Mouse (Mus musculus) megakaryocyte progenitor cell, adult 5-6 weeks (primary cell): Measurements from ENCODE around the gene Echs1. TPM values are rescaled to one million over a fixed set of nuclear protein-coding genes. Genes with fewer than 3 reads are reported as not detected.
A peak's percentile ranks its signal among the peaks of the same experiment; 100 is the strongest.

Source experiments
- ATAC-seq: replicated peaks from 2 replicates; pipeline ENCODE4 v1.8.0; 2016; ENCODE audit warnings: mild to moderate bottlenecking, moderate TSS enrichment, inconsistent platforms; ENCODE audit not compliant: poor library complexity
- total RNA-seq, 2 experiments: library from RNA; stranded (forward) in 1 of 2; stranded (reverse) in 1 of 2; fragments of 157-497, 149-512 nt in 1 of 2; fragments of 200-1000 nt in 1 of 2; gene quantifications; 2 replicates each; pipeline versions ENCODE4 v1.2.3 to v1.2.4; 2015 to 2017

The Echs1 gene
- total RNA-seq (2015) (108 and 109 TPM in 2 replicates), total RNA-seq (2017) (95.5 and 147 TPM in 2 replicates)

DNA sequence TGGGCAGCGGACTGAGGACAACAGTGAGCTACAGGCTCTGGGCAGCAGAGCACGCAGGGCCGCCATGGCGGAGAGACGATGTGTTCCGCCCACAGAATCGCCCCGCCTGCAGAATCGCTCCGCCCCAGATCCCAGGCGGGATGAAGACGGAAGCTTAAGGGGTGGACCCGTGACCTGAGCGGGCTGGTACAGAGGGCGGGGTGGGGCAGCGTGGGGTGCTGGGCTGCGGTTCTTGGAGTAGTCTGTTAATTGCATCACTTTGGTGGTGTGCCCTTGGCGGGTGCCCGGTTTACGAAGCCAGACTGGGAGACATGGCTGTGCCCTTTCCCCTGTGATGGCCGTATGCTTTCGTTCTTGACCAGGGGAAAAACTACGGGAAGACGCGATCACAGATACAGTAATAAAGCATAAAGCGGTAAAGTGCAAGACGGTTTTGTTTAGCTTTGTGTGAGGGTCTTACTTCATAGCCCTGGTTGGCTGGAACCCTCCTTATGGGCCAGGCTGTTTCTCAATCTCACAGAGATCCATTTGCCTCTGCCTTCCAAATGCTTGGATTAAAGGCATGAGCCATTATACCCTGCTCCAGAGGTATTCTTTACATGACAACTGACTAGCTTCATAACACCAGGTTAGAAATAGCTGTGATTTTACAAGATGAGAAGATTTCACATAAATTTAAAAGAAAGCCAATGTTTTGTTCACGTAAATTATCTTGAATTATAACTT, at the start of gene Echs1:
Gene Echs1 (minus strand): TSS at position 148 of the 726 bp plus-strand sequence.
- peak; percentile 89 for ATAC-seq

DNA sequence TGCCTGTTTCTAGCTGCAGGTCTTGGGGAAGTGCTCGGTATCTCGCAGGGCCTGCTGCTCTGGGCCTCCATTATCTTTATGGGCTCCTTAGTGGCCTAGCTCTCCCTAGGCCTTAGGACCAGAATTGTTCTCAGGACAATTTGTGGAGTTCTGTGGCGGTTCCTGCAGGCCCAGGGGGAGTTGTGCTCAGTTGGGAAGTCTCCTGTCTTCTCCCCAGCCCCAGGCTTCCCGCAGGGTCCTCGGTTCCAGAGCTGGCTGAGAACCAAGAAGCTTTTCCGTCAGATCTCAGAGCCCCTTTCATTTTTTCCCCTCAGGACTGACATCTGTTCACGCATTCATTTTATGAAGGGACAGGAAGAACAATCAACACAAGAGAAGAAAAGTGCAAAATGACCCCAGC, 48.4 kb upstream of the Echs1 start, which contains the start of gene Olfr522:
Gene Olfr522 (minus strand): TSS at position 101 of the 400 bp plus-strand sequence.
- no peak for ATAC-seq

GRCm38 (mm10) chr7:140160363-140160762, 44.1 kb upstream of the Echs1 start:
- no peak for ATAC-seq

GRCm38 (mm10) chr7:140154218-140154927, 38.1 kb upstream of the Echs1 start, which contains the start of gene Sprn:
TSS of gene Sprn (minus strand) at chr7:140154877.
- ATAC-seq: no peak

DNA sequence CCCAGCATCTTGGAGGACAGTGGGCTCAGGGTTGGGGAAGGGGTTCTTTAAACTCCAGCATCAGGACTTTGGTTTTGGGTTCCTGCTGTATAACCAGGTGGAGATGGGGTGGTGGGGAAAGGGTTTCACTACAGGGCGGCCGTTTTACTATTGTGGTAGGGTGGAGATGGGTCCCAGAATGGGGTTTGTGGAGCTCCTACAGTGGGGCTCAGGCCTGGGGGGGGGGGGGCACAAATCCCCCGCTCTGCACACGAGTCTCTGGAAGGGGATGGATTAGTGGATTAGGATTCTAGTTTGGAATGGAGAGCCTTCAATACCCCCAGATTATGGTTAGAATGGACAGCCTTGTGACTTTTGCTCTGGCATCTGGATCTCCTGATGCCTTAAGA, 37.5 kb upstream of the Echs1 start:
- no peak for ATAC-seq

- peak; percentile 39; the same call in 1 of the 2 replicates for ATAC-seq
These were observed 37.1 kb upstream of the Echs1 start for GRCm38 (mm10) chr7:140153383-140153782.

GRCm38 (mm10) chr7:140144550-140144949, 28.3 kb upstream of the Echs1 start:
- no peak for ATAC-seq

- peak; percentile 67 for ATAC-seq
These were observed 25.1 kb upstream of the Echs1 start for GRCm38 (mm10) chr7:140141350-140141749.

DNA sequence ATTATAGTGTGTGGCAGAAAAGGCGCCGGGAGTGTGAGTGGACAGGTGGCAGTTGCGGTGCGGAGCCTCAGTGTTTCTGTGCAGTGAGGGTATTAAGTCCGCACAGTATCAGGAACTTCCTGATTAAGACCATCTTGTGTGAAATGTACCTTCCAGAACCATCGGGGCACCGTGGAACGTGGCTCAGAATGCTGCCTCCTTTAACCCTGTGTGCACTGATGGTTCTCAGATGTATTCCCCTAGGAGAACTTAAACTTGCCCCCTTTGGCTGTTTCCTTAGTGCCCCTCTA, 21.7 kb upstream of the Echs1 start:
- no peak for ATAC-seq

- ATAC-seq: peak; percentile 70
These were observed 21.1 kb upstream of the Echs1 start, which contains the start of gene Mtg1 for GRCm38 (mm10) chr7:140137135-140138020. TSS of gene Mtg1 (plus strand) at chr7:140137564.

- ATAC-seq: peak; percentile 7; the same call in 1 of the 2 replicates
These were observed 19.0 kb upstream of the Echs1 start for GRCm38 (mm10) chr7:140135106-140135770.

DNA sequence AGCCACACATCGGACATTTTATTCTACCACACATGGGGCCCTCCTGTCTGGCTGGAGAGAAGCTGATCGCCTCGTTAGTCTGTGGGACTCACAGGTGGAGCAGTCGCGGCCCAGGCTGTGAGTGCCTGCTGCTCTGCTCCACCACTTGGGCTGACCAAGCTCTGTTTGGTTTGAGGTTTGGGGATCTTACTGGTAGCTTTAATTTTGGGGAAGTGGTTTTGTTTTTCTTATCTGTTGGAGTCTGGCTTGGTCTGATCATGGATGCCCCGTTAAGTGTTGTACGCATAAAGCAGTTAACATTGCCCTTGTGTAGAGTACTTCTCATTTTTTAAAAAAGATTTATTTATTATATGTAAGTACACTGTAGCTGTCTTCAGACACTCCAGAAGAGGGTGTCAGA, 17.8 kb upstream of the Echs1 start:
- ATAC-seq: peak; percentile 38

GRCm38 (mm10) chr7:140132184-140132583, 15.9 kb upstream of the Echs1 start:
- peak; percentile 54 for ATAC-seq

DNA sequence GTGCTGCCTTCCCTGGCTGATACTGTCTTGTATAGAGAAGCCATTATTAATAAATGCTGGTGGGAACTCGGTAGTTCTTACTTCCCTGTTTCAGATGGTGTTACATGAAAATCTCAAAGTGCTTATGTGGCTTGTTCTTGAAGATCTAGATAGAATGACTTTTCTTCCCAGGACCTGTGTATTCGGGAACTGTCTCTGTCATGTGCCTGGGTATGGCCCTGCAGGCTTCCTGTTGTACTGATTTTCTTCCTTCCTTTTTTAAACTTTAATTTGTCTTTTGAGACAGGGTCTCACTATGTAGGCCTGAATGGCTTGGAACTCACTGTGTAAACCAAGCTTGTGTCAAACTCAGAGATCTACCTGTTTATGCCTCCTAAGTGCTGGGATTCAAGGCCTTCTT, 11.6 kb upstream of the Echs1 start:
- 0 out of 2 replicates have a peak, but pooled peaks have one; percentile 2 for ATAC-seq

GRCm38 (mm10) chr7:140126934-140127333, 10.7 kb upstream of the Echs1 start:
- ATAC-seq: no peak

- no peak for ATAC-seq
These were observed 9.7 kb upstream of the Echs1 start for GRCm38 (mm10) chr7:140126022-140126350.

DNA sequence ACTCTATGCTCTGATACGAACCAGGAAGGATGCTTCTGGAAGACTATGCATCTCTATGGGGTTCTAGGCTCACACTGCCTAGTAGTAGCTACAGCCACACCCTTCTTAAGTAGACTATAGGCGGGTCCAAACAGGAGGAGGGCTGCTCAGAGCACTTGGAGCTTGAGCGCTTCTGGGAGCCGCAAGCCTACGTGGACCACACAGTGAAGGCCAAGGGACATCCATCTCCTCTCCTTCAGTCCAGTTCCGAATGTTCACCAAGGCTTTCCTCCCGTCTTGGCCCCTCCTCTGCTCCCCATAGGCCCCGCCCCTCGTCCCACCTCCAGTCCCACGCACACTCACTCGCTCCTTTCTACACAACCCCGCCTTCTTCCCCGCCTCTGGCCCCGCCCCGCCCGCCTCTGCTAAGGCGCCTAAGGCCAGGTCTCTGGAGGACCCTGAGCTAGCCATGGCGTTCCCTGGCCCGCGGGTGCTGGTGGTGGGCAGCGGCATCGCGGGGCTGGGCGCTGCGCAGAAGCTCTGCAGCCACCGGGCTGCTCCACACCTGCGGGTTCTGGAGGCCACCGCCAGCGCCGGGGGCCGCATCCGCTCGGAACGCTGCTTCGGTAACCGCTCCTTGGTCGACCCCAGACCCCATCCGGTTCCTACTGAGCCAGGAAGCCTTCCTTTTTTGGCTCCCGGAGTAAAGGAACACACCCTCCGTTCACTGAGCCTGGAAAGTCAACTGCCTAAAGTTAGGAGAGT, 9.2 kb upstream of the Echs1 start:
- ATAC-seq: peak; percentile 93

DNA sequence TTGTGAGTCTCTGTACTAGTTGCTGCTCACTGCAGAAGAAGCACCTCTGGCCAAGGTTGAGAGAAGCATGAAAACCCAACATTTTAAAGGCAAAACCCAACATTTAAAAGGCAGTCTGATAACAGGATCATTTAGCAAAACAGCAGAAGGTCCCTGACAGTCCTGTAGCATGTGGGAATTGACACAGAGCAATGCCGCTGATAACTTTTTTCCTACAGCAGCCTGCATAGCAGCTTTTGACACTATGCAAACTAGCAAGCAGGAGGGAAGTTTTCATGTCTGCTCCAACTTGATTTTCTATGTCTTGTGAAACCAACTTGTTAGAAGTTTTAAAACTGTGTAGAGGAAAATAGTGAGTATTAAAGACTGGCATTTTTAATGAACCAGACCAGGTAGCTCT, 8.1 kb upstream of the Echs1 start:
- ATAC-seq: no peak

DNA sequence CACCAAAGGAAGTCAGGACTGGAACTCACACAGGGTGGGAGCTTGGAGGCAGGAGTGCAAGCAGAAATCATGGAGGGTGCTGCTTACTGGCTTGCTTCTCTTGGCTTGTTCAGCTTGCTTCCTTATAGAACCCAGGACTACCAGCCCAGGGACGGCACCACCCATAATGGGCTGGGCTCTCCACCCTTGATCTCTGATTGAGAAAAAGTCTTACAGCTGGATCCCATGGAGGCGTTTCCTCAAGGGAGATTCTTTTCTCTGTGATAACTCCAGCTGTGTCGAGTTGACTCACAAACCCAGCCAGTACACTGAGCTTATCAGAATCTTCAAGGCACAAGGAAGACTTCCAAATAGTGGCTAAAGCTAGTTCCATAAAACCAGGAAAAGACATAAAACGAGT, 6.5 kb upstream of the Echs1 start:
- no peak for ATAC-seq

DNA sequence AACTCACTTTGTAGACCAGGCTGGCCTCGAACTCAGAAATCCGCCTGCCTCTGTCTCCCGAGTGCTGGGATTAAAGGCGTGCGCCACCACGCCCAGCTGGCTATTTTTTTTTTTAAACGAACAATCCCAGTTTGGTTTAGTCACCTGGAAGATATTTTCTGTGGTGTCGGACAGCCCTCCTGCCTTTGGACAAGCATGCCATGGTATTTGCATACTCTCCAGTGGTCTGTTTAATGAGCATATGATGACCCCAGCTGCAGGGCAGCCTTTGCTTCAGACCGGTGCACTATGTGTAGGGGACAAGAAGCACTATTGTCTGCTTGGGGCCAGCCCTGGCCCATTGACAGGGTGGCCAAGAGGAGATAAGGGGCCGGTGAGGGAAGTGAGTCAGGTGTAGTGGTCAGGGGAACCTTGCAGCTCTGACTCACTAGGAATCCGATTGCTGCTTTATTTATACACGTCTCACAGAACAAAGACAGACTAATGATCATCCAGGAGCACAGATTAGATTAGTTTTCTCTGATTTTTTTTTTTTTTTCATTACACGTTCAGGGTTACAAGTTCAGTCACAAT, 5.1 kb upstream of the Echs1 start:
- no peak for ATAC-seq
